Mouse (Mus musculus) embryonic stem cell, embryonic (primary cell): Measurements from ENCODE around the gene Il17re.

ENCODE experiments used
- CTCF ChIA-PET, 4 experiments: fragments of 300-600 bp in 2 of 4; fragments of 350-600 bp in 2 of 4; sonication (Branson Sonifier 250); formaldehyde crosslinking; loops; one replicate each; lab custom pipeline; 2022; ENCODE audit warnings: inconsistent platforms in 2 of 4; lab: Charles Lee
- POLR2A ChIA-PET, 4 experiments: fragments of 300-600 bp in 2 of 4; fragments of 350-600 bp in 2 of 4; sonication (Branson Sonifier 250); formaldehyde crosslinking; loops; one replicate each; lab custom pipeline; 2022; ENCODE audit warnings: antibody characterized with exemption in 4 of 4, inconsistent platforms in 1 of 4; lab: Charles Lee

Gene Il17re

DNA sequence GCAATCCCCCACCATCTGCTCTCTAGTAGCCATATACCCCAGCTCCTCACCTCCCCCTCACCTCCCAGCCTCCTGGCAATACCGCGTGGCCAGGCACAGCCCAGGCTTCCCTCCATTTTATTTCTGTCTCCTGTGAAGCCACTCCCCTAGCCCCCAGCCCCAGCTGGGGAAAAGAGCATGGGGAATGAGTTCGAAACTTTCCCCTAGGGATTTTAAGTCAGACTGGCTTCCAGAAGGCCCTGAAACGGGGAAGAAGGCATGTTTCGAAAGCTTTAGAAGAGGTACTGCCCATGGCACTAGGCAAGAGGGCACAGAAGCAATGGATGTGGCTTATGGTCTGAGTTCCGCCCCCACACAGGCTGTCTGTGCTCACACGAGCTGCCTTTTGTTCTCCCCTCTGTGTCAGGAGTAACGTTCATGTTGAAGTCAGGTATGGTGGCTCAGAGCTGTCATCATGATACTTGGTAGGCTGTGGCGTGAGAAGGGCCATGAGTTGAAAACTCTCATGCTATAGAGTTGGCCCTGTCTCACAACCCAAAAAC is 22.5 kb upstream of the Il17re start, which contains the start of gene Cidec:
Cidec (minus strand) TSS at position 97 of the 542 bp plus-strand sequence.
- POLR2A ChIA-PET, result interaction anchor here in 3 of 4 experiments (0.6 to 2.8 kb wide), 5 partner anchors 8 to 366 kb away, joined by 3 to 9 read pairs (median 6); partner anchors contain the start of gene Jagn1 (in 1 of the 3)

DNA sequence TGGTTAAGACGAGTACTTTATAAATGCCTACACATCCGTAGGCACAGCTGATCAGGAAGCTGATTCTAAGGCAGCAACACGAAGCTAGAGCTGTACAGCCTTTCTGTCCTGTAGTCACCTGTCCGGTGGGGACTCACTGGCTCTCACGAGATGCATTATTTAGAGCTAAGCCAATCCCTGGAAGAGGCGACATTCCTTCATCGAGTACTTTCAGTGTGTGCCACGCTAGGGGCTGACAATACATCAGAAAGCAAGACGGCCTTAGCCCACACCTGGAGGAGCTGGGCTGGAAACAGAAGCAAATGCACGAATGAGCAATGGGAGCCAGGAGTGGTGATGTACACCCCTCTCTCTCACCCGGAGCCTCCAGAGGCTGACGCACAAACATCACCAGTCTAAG is 21.1 kb upstream of the Il17re start:
- CTCF ChIA-PET, result interaction anchor here in 1 of 4 experiments (1.2 to 1.9 kb wide), 2 partner anchors 10 to 57 kb away, joined by 5 read pairs; no protein-coding TSS in a partner anchor
- POLR2A ChIA-PET, result interaction anchor here in 2 of 4 experiments (0.6 to 1.7 kb wide), 5 partner anchors 9 to 259 kb away, joined by 3 to 4 read pairs (median 3); partner anchors contain the start of gene Tatdn2 (in 1 of the 2)

More for the DNA sequence above, 22.5 kb upstream of the Il17re start, which contains the start of gene Cidec:
- CTCF ChIA-PET, result interaction anchor here (0.6 to 2.0 kb wide), 7 partner anchors 8 to 59 kb away, joined by 3 to 12 read pairs (median 5); partner anchors contain the start of genes Il17rc (in 1 of the 4) and Rpusd3 (in 1 of the 4)

DNA sequence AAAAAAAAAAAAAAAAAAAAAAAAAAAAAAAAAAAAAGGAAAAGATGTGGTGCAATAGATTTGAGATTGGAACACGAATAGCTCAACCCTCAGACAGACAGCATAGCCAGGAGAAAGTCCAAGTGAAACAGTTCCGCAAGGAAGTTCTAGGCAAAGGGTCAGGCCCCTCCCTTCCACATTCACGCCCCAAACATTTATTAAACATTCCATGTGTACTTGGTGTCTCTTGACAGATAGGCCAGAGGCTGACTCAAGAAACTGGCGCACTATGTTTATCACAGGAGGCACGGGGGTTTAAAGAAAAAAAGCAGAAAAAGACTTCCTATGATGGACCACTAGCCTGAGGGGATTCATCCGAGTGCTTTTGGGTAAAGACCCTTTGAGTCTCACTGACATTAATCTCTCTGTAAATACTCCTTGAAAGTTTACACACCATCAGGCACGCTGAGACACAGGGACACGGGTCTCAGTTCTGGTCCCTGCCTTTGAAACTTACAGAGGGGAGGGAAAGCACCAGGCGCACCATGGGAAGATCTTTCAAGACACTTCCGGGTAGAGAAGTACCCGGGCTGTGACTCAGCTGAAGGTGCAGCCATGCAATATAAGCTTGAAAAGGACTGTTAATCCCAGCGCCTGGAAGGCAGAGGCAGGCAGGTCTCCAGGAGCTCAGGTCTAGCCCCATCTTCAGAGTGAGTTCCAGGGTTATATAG is 19.4 kb upstream of the Il17re start:
- ChIA-PET POLR2A (interaction anchor here in 3 of 4 experiments (0.6 to 1.4 kb wide), 12 partner anchors 12 to 348 kb away, joined by 3 to 5 read pairs (median 3); partner anchors contain the start of gene Il17rc (in 1 of the 3)), CTCF (interaction anchor here (0.6 to 2.4 kb wide), 11 partner anchors 12 to 1896 kb away, joined by 3 to 10 read pairs (median 4); partner anchors contain the start of gene Rpusd3 (in 1 of the 4))

DNA sequence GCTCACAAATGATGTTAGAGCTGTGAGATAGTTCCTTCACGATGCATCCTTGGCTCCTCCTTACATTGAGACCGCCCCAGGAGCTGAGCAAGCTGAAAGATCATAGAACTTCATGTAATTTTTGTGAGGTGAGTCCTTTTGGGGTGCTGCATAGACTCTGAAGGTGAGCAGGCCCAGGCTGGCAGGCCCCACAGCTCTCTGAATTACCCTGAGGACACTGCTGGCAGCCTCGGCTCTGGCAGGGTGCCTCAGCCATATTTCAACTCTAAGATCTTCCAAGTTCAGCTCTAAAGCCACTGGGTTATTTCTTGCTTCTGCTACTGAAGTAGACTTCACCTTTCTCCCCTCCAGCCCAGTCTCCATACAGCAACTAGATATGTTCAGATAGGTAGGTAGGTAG is 17.6 kb upstream of the Il17re start:
- CTCF ChIA-PET, result interaction anchor here (0.6 to 2.9 kb wide), 30 partner anchors 9 to 740 kb away, joined by 3 to 23 read pairs (median 4); partner anchors contain the start of genes Rpusd3 (in 2 of the 4), Brk1 (in 1 of the 4), Camk1 (in 1 of the 4) and Fancd2os (in 1 of the 4)
- POLR2A ChIA-PET, result interaction anchor here in 3 of 4 experiments (0.7 to 3.4 kb wide), 15 partner anchors 10 to 256 kb away, joined by 3 to 19 read pairs (median 3); partner anchors contain the start of genes Il17rc (in 2 of the 3), Tatdn2 (in 2 of the 3), Brk1 (in 1 of the 3) and Emc3 (in 1 of the 3)

DNA sequence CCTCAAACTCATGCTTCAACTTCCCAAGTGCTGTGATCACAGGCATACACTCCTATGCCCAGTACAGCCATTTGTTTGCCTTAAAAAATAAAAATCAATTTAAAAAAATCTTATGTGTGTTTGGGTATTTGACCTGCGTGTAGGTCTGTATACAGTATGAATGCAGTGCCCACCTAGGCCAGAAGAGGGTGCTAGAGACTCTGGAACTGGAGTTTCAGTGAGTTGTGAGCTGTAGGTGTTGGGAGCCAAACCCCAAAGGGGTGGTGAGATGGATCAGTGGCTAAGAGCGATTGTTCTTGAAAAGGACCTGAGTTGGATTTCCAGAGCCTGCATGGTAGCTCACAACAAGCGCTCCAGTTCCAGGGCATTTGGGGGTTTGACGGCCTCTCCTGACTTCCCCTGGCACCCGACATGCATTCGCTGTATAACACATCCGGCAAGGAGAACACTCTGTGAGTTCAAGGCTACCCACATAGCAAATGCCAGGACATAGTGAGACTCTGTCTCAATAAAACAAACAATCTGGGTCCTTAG is 17.1 kb upstream of the Il17re start:
- POLR2A ChIA-PET, result interaction anchor here in 3 of 4 experiments (0.6 to 3.4 kb wide), 19 partner anchors 7 to 256 kb away, joined by 3 to 19 read pairs (median 3); partner anchors contain the start of genes Il17rc (in 2 of the 3), Tatdn2 (in 2 of the 3), Brk1 (in 1 of the 3) and Creld1 (in 1 of the 3)
- CTCF ChIA-PET, result interaction anchor here (0.5 to 2.9 kb wide), 42 partner anchors 10 to 741 kb away, joined by 3 to 23 read pairs (median 4); partner anchors contain the start of genes Il17rc (in 3 of the 4), Irak2 (in 2 of the 4), Rpusd3 (in 2 of the 4) and Brk1 (in 1 of the 4)

DNA sequence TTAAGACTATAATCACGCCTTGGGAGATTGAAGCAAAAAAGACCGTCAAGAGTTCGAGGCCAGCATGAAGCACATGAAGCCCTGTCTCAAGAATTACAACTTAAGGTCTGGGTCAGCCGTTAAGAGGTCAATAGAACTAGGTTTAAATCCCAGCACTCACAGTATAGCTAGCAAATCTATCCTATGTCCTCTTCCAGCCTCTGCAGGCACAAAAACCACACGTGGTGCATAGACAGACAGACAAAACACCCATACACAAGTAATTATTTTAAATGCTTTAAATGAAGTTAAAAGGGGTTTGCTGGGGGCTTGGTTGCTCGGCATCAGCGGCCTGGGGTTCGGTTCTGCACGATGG is 16.2 kb upstream of the Il17re start:
- POLR2A ChIA-PET, result interaction anchor here (0.6 to 3.4 kb wide), 43 partner anchors 8 to 366 kb away, joined by 3 to 19 read pairs (median 4); partner anchors contain the start of genes Creld1 (in 2 of the 4), Rpusd3 (in 2 of the 4), Tatdn2 (in 2 of the 4) and Brk1 (in 1 of the 4)
- CTCF ChIA-PET, result interaction anchor here (0.6 to 2.9 kb wide), 10 partner anchors 14 to 133 kb away, joined by 3 to 23 read pairs (median 5); partner anchors contain the start of gene Il17rc (in 1 of the 4)

DNA sequence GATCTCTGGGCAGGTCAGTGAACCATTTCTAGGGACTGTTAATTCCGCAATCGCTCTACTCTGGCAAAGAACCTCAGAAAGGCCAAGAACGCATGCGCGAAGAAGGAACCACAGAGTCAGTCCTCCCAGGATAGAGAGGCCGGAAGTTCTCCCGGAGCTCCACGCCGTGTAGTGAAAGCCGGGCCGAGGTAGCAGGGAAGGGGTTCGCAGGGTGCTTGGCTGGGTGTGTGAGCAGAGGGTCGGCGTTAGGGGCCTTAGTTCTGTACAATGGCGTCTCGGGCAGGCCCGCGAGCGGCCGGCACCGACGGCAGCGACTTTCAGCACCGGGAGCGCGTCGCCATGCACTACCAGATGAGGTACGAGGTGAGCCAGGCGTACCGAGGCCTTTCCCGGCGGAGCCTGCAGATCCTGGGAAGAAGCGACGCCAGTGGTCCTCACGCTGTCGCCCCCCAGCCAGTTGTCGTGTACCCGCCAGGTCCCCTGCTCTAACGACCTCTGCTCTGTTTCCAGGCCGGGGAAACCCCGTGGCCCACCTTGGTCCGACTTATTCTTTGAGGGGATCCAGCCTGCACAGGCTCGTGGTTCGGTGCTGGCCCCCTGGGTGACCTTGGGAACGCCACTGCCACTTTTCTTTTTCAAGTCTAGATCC is 15.7 kb upstream of the Il17re start, which contains the start of gene Jagn1:
Jagn1 (plus strand) TSS at position 128 of the 649 bp plus-strand sequence.
- CTCF ChIA-PET, result interaction anchor here (0.6 to 2.9 kb wide), 12 partner anchors 15 to 133 kb away, joined by 3 to 23 read pairs (median 5); partner anchors contain the start of genes Il17rc (in 2 of the 4) and Il17re (in 1 of the 4)
- POLR2A ChIA-PET, result interaction anchor here (0.6 to 3.4 kb wide), 52 partner anchors 8 to 1490 kb away, joined by 3 to 19 read pairs (median 4); partner anchors contain the start of genes Creld1 (in 2 of the 4), Rpusd3 (in 2 of the 4), Tatdn2 (in 2 of the 4) and Brk1 (in 1 of the 4)

DNA sequence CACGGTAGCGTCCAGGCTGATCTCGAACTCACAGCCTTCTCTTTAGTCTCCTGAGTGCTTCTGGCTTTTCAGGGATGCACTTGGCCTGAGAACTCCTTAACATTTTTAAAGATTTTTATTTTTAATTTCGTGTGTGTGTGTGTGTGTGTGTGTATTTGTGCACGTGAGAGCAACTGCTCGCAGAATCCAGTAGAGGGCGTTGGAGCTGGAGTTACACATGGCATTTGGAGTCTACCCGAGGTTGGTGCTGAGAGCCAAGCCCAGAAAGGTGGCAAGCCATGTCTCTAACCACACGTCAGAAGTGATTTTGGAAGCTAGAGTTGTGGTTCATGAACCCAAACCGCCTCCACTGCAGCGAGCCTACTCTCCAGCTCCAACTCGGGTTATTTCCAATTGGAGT is 15.2 kb upstream of the Il17re start:
- POLR2A ChIA-PET, result interaction anchor here (0.6 to 3.4 kb wide), 41 partner anchors 8 to 1489 kb away, joined by 3 to 19 read pairs (median 4); partner anchors contain the start of genes Creld1 (in 2 of the 4), Camk1 (in 1 of the 4), Cidec (in 1 of the 4) and Il17rc (in 1 of the 4)
- CTCF ChIA-PET, result interaction anchor here in 3 of 4 experiments (0.6 to 2.9 kb wide), 10 partner anchors 15 to 51 kb away, joined by 3 to 23 read pairs (median 5); partner anchors contain the start of genes Il17rc (in 1 of the 3) and Il17re (in 1 of the 3)

DNA sequence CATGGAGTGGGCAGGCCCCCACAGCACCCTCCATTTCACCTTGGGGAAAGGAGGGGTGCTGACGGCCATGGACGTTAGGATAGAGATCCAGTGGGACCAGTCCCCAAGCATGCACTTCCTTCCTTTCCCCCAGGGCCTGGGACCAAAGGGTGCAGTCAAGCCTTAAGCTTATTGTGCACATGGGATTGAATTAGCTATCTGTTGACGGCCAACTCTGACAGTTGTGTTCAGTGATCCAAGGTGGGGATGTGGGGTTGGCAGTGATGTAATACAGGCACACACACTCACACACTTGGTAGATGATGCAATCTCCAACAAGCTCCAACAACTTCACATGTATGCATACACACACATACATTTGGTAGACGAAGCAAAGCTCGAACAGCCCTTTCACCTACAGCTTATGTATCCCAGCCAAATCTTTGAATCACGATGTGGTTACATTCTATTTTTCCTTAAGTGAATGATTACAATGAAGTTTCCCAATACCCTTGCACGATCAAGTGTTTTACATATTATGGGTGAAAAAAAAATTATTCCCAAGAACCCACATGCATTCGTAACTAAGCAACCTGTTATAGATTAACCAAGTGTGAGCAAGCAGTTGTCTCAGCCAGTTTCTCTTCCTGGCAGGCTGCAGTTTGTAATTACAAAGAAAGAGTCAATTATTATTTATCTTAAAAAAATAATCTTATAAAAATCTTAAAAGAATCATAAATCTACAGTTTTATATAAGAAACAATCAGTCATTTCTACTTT is 13.9 kb upstream of the Il17re start:
- POLR2A ChIA-PET, result interaction anchor here in 3 of 4 experiments (0.5 to 3.0 kb wide), 12 partner anchors 10 to 104 kb away, joined by 3 to 9 read pairs (median 3); partner anchors contain the start of genes Cidec (in 1 of the 3), Il17rc (in 1 of the 3) and Rpusd3 (in 1 of the 3)
- CTCF ChIA-PET, result no interaction called here

DNA sequence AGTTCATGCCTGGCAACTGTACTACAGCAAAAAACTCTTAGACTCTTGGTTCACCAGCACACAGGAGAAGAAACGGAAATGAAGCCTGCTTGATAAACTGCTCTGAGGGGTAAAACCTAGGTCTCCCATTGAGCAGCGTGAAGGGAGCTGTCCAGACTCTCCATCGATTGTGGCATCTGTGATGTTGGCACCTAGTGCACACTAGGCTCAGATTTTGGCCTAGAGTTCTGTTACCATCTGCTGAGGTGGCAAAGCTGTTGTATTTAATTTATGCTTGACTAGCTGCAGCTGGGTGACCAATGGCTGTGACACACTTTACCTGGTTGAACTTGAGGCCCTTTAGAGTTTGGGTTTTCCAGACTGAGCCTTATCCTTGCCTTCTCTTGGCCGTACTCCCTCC is 10.6 kb upstream of the Il17re start:
- ChIA-PET CTCF (interaction anchor here in 1 of 4 experiments (0.9 kb wide), 1 partner anchor 20 kb away, joined by 3 read pairs; no protein-coding TSS in a partner anchor), POLR2A (interaction anchor here (0.6 to 1.4 kb wide), 8 partner anchors 13 to 350 kb away, joined by 3 to 6 read pairs (median 3); no protein-coding TSS in a partner anchor)

DNA sequence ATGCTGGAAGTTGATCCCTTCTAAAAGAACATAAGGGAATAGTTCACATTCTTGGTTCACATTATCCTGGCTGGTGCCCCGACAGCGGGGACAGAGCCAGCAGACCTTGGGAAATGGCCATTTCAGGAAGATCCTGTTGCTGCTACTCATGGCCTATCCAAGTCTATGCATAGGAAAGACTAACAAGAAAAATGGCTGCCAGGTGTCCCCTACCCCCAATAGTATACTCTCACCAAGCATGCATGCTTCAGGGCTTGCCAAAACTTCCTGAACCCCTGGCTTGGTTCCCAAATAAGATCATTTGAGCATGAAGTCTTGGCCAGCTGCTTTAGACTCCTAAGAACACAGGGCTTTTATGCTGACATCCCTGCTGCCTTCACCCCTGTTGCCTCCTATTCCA is 6.4 kb upstream of the Il17re start:
- ChIA-PET CTCF (no interaction called here), POLR2A (interaction anchor here in 1 of 4 experiments (1.0 to 1.4 kb wide), 2 partner anchors 9 kb away, joined by 5 read pairs; partner anchors contain the start of gene Jagn1)

DNA sequence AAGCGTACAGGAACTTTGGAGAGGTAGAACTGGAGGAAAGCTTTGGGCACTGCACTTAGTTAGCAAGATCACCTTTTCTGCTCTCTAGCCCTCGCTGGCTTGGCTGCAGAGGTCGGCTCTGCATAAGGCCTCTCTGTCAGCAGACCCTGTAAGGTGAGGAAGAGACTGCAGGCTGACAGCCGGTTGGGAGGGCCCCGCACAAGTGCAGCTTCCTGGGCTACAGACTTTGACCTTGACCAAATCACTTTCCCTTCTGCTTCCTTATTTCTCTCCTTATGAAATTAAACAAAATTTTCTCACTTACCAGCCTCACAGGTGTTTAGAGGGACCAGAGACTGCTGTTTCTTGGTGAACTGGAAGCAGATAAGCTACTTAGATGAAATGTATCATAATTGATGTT is 3.3 kb upstream of the Il17re start:
- ChIA-PET POLR2A (interaction anchor here in 2 of 4 experiments (0.7 to 1.1 kb wide), 2 partner anchors 13 to 50 kb away, joined by 3 read pairs; partner anchors contain the start of gene Jagn1 (in 1 of the 2)), CTCF (interaction anchor here in 1 of 4 experiments (0.6 kb wide), 1 partner anchor 10 kb away, joined by 15 read pairs; no protein-coding TSS in a partner anchor)

DNA sequence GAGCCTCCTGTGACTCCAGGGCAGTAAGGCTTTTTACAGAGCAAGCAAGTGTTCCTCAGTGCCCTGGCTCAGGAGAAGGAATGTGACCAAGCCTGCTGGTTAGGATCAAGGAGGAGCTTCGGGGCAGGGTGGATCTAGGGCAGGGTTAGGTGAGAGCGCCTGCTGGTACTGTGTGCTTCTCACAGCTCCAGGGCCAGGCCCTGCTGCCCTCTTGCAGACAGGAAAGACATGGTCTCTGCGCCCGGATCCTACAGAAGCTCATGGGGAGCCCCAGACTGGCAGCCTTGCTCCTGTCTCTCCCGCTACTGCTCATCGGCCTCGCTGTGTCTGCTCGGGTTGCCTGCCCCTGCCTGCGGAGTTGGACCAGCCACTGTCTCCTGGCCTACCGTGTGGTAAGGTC is 351 bp downstream of the Il17re start:
- CTCF ChIA-PET, result interaction anchor here in 3 of 4 experiments (0.6 to 1.8 kb wide), 6 partner anchors 9 to 35 kb away, joined by 3 to 7 read pairs (median 4); no protein-coding TSS in a partner anchor
- POLR2A ChIA-PET, result interaction anchor here in 3 of 4 experiments (0.6 to 1.0 kb wide), 4 partner anchors 12 to 72 kb away, joined by 3 to 4 read pairs (median 4); partner anchors contain the start of genes Il17rc (in 1 of the 3) and Jagn1 (in 1 of the 3)

DNA sequence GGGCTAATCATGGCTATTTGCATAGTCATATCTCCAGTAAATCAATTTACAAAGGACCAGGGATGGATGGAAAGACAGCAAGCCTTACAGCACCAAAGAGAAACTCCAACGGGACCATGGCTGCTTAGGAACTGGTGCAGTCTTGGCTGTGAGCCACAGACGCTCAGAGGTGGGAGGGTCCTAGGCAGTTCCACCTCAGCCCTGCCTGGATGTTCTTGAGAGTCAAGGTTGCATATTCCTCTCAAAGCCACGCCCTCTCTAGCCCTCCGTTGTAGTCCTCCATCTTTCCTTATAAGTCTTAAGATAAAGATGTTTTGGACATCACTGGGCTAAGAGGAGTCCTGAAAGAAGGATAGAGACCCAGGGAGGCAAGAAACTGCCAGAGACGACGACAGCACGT is 5.8 kb downstream of the Il17re start:
- ChIA-PET CTCF (interaction anchor here in 2 of 4 experiments (0.7 to 1.6 kb wide), 3 partner anchors 23 to 110 kb away, joined by 3 to 4 read pairs (median 4); no protein-coding TSS in a partner anchor), POLR2A (interaction anchor here in 1 of 4 experiments (1.2 kb wide), 1 partner anchor 22 kb away, joined by 3 read pairs; the partner anchor contains the start of gene Jagn1)

DNA sequence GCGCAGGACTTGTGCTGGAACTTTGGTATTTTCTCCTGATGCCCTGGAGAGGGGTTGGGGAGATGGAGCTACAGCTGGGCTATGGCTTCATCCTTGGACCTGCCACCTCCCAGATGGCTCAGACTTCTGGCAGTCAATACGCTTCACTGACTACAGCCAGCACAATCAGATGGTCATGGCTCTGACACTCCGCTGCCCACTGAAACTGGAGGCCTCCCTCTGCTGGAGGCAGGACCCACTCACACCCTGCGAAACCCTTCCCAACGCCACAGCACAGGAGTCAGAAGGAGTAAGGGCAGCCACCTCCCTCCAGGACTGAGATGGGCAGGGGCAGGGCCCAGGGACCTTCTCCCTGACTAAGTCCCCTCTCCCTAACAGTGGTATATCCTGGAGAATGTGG is 7.3 kb downstream of the Il17re start:
- ChIA-PET POLR2A (interaction anchor here in 1 of 4 experiments (0.9 kb wide), 1 partner anchor 21 kb away, joined by 3 read pairs; no protein-coding TSS in a partner anchor), CTCF (interaction anchor here in 3 of 4 experiments (0.8 to 1.6 kb wide), 5 partner anchors 24 to 39 kb away, joined by 3 to 4 read pairs (median 3); no protein-coding TSS in a partner anchor)
